Mouse (Mus musculus) C2C12 (cell line): ENCODE measurements around the gene Upf3b.

Experiments
- CEBPB ChIP-seq: IDR thresholded peaks from one replicate; pipeline ENCODE4 v1.6.1; 2011; ENCODE audit warnings: low read depth, mild to moderate bottlenecking, control low read depth, moderate library complexity
- CTCF ChIP-seq: IDR thresholded peaks from one replicate; pipeline ENCODE4 v1.5.1; 2011; ENCODE audit not compliant: control insufficient read depth, insufficient read depth, insufficient read length
- MAX ChIP-seq: IDR thresholded peaks from one replicate; pipeline ENCODE4 v1.6.1; 2011; ENCODE audit warnings: mild to moderate bottlenecking, control low read depth
- MYOD1 ChIP-seq: IDR thresholded peaks from one replicate; pipeline ENCODE4 v1.6.1; 2011; ENCODE audit warnings: low read depth; ENCODE audit not compliant: control insufficient read depth, insufficient read length
- USF1 ChIP-seq: IDR thresholded peaks from one replicate; pipeline ENCODE4 v1.6.1; 2011; ENCODE audit warnings: low read depth, mild to moderate bottlenecking, control low read depth, moderate library complexity

DNA sequence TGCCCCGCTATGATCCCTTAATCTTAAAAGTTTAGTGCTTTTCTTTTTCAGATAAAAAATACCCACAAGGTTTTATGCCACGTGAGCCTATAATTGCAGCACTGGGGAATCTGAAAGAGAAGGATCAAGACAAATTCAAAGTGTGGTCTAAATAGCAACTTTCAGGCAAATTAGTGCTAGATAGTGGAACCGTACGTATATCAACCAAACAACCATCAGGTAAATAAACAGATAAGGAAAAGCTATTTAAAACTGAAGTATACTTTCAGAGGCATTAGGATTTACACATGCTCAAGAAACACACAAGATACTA, 715 bp upstream of the Upf3b start:
- TF ChIP-seq MYOD1 (no peak), CEBPB (no peak), CTCF (no peak), USF1 (no peak), MAX (no peak)
